Mouse (Mus musculus): Measurements from ENCODE around the gene Cyp4f14.

GRCm38 (mm10) chr17:32923681-32924080 lies 6.5 kb upstream of the Cyp4f14 start:
- TF ChIP-seq CTCF (IDR thresholded peaks at IDR 0.05; ENCODE audit: borderline replicate concordance, extremely low read depth, insufficient read depth, insufficient read length): no peak
- TF ChIP-seq POLR2A (IDR thresholded peaks at IDR 0.05; ENCODE audit: borderline replicate concordance, extremely low read depth, insufficient read depth, insufficient read length, poor library complexity, severe bottlenecking): no peak
